Mouse (Mus musculus) cortical plate, adult 2 months (tissue): ENCODE data around the gene Pi4k2b.
"Not testable (repeated sequence)": the region's sequence is repeated elsewhere in the genome, so short reads cannot be mapped to it uniquely, and the experiment has no call there.

Source experiments
- CTCF ChIP-seq: fragments of 200-500 bp; IDR thresholded peaks from 2 replicates; pipeline ENCODE4 v1.5.1; 2011; ENCODE audit warnings: mild to moderate bottlenecking, control low read depth, low read length; ENCODE audit not compliant: insufficient read depth; ENCODE audit errors: extremely low read depth
- POLR2A ChIP-seq: fragments of 200-500 bp; IDR thresholded peaks from 2 replicates; pipeline ENCODE4 v1.6.1; 2011; ENCODE audit warnings: mild to moderate bottlenecking, low read length, control low read depth; ENCODE audit not compliant: insufficient read depth; ENCODE audit errors: extremely low read depth

- not testable (repeated sequence) for TF ChIP-seq CTCF, POLR2A
These were observed 43.4 kb upstream of the Pi4k2b start for GRCm38 (mm10) chr5:52697882-52698440.
